Mouse (Mus musculus) embryo, embryonic 10 days (tissue): Measurements from ENCODE around the gene Olfr1195.
"Not testable (repeated sequence)": the region's sequence is repeated elsewhere in the genome, so short reads cannot be mapped to it uniquely, and the experiment has no call there.

ENCODE experiments used
- DNase-seq: peaks from one replicate; pipeline ENCODE4 v3.0.0-alpha.2; 2015; ENCODE audit warnings: low spot score

The Olfr1195 gene

DNA sequence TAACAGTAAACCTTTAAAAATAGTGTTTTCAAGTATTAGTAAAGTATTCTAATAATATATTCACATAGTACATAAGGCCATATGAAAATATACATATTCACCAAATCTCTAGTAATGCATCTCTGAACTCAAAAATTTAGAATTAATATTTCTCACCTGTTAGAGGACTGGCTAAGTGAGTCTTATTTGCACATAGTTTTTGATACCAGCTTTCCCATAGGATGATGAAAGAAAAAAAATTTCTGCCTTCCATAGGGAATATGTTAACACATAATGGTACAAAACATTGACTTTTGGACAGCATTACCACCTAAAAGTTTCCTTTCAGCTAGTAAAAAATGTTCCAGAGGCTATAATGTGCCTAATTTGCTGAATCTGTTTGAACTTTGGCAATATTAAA lies at the start of gene Olfr1195:
Gene Olfr1195 (minus strand): TSS at position 101 of the 400 bp plus-strand sequence.
- no peak for DNase-seq

GRCm38 (mm10) chr2:88732266-88732665 lies 43.3 kb upstream of the Olfr1195 start, which contains the start of gene Olfr1197:
TSS of gene Olfr1197 (minus strand) at chr2:88732366.
- no peak for DNase-seq

GRCm38 (mm10) chr2:88704497-88704896 lies 15.5 kb upstream of the Olfr1195 start, which contains the start of gene Olfr1196:
TSS of gene Olfr1196 (minus strand) at chr2:88704597.
- DNase-seq: no peak

DNA sequence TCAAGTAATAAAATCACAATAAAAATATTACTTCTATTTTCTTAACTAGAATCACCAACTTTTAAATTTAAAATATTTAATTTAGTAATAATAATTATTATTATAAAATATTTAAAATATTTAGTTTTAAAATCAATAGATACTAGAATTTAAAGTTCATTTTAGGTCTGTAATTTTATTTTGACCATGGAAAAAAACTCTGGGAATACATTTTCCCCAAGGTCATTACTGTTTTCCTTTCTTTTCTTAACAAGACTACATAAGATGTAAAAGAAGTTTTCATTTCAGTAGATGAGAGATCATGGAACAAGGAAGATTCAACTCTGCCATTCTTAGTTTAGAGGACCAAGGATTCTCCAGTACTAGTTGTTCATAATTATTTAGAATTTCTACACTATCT lies 13.7 kb downstream of the Olfr1195 start, which contains the start of gene Olfr1193:
Gene Olfr1193 (plus strand): TSS at position 301 of the 400 bp plus-strand sequence.
- not testable (repeated sequence) for DNase-seq

GRCm38 (mm10) chr2:88648209-88648608 lies 40.8 kb downstream of the Olfr1195 start, which contains the start of gene Olfr1192-ps1:
TSS of gene Olfr1192-ps1 (plus strand) at chr2:88648509.
- no peak for DNase-seq

DNA sequence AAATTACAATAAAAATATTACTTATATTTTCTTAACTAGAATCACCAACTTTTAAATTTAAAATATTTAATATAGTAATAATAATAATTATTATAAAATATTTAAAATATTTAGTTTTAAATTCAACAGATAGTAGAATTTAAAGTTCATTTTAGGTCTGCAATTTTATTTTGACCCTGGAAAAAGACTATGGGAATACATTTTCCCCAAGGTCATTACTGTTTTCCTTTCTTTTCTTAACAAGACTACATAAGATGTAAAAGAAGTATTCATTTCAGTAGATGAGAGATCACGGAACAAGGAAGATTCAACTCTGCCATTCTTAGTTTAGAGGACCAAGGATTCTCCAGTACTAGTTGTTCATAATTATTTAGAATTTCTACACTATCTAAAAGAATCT lies 48.7 kb downstream of the Olfr1195 start, which contains the start of gene Olfr1191-ps1:
Gene Olfr1191-ps1 (plus strand): TSS at position 301 of the 400 bp plus-strand sequence.
- DNase-seq: not testable (repeated sequence)
